8 mouse cellular contexts compared by ENCODE assay signal in genomic region chr7:80904921-80905515, GRCm38 (mm10). TPM values are rescaled to one million over a fixed set of nuclear protein-coding genes. Genes with fewer than 3 reads are reported as not detected.
DNase-seq lines count a peak whose midpoint lies in the region; ATAC-seq and TF ChIP-seq lines count a peak whose summit lies in the region.

Gene Nmb, minus strand, starts transcription at chr7:80905076.

- H3K4me2 ChIP-seq in forebrain, embryonic 15.5 days (replicated peaks), result peak within 1 kb of the TSS; percentile 82
- peak within 1 kb of the TSS; percentile 89 for H3K4me2 ChIP-seq in heart, embryonic 16.5 days (ENCODE audit: low read depth, low read length)
- peak within 1 kb of the TSS; percentile 67 for H3K4me2 ChIP-seq in neural tube, embryonic 15.5 days

- no peak for TF ChIP-seq POLR2A in cerebellum, adult 2 months (IDR thresholded peaks at IDR 0.05; ENCODE audit: borderline replicate concordance, insufficient read depth, low read length)
- no peak for TF ChIP-seq POLR2A in lung, adult 2 months (IDR thresholded peaks at IDR 0.05; ENCODE audit: borderline replicate concordance, extremely low read depth, low read depth, low read length)

- DNase-seq in ES-CJ7 (ENCODE audit: low read depth, low spot score), result peak; percentile 63
- DNase-seq in cerebellum, adult 2 months, result peak; percentile 61 to 66
- peak; percentile 84 for DNase-seq in kidney, postnatal 10 days
- DNase-seq in lung, adult 2 months, result peak; percentile 64
- DNase-seq in thymus, postnatal 10 days (ENCODE audit: low spot score in 2 of 2), result peak; percentile 29 to 51

- H3K9me3 ChIP-seq in forebrain, embryonic 15.5 days, result no peaks in the 10 kb centered on the region
- H3K9me3 ChIP-seq in heart, embryonic 16.5 days (replicated peaks; ENCODE audit: control insufficient read depth, low read length), result no peaks in the 10 kb centered on the region
- H3K9me3 ChIP-seq in neural tube, embryonic 15.5 days (replicated peaks), result no peaks in the 10 kb centered on the region

- 2% methylated on average over 19 of the region's 19 CpGs for WGBS in cerebellum, adult 2 months
- WGBS in forebrain, embryonic 15.5 days, result 2% methylated on average over 19 of the region's 19 CpGs
- WGBS in heart, embryonic 16.5 days, result 2% methylated on average over 19 of the region's 19 CpGs
- 3% methylated on average over 19 of the region's 19 CpGs for WGBS in lung, adult 2 months
- WGBS in neural tube, embryonic 15.5 days, result 4% methylated on average over 19 of the region's 19 CpGs

- no peaks in the 10 kb centered on the region for H3K27me3 ChIP-seq in cerebellum, adult 2 months (ENCODE audit: control insufficient read depth, insufficient read depth, low read length)
- H3K27me3 ChIP-seq in forebrain, embryonic 15.5 days, result no peaks in the 10 kb centered on the region
- H3K27me3 ChIP-seq in heart, embryonic 16.5 days (ENCODE audit: control insufficient read depth, insufficient read depth, low read length), result no peaks in the 10 kb centered on the region
- H3K27me3 ChIP-seq in neural tube, embryonic 15.5 days (replicated peaks), result no peaks in the 10 kb centered on the region

- H3K36me3 ChIP-seq in forebrain, embryonic 15.5 days, result peaks cover 27% of the 10 kb centered on the region
- 0 out of 2 replicates have a peak, but pooled peaks cover 3% of the 10 kb centered on the region for H3K36me3 ChIP-seq in heart, embryonic 16.5 days (ENCODE audit: control insufficient read depth, insufficient read depth)
- peaks cover 24% of the 10 kb centered on the region for H3K36me3 ChIP-seq in neural tube, embryonic 15.5 days

- no peak within 1 kb of the TSS for H3K27ac ChIP-seq in cerebellum, adult 2 months (ENCODE audit: insufficient read depth, low read length)
- peak within 1 kb of the TSS; percentile 69 for H3K27ac ChIP-seq in forebrain, embryonic 15.5 days (replicated peaks)
- no peak within 1 kb of the TSS for H3K27ac ChIP-seq in heart, embryonic 16.5 days (ENCODE audit: low read length)
- no peak within 1 kb of the TSS for H3K27ac ChIP-seq in neural tube, embryonic 15.5 days (replicated peaks)

- peak; percentile 65 for ATAC-seq in forebrain, embryonic 15.5 days (replicated peaks)
- ATAC-seq in heart, embryonic 16.5 days (replicated peaks; ENCODE audit: extremely low read depth, insufficient read depth, low FRiP score), result peak; percentile 38; the same call in 1 of the 2 replicates
- peak; percentile 60; the same call in 1 of the 2 replicates for ATAC-seq in neural tube, embryonic 15.5 days (ENCODE audit: low FRiP score)

- peak within 1 kb of the TSS; percentile 65 for H3K4me3 ChIP-seq in cerebellum, adult 2 months (replicated peaks; ENCODE audit: insufficient read depth, low read depth, low read length)
- H3K4me3 ChIP-seq in forebrain, embryonic 15.5 days, result peak within 1 kb of the TSS; percentile 38
- H3K4me3 ChIP-seq in heart, embryonic 16.5 days (ENCODE audit: low read length), result peak within 1 kb of the TSS; percentile 62
- peak within 1 kb of the TSS; percentile 66 for H3K4me3 ChIP-seq in lung, adult 2 months (replicated peaks; ENCODE audit: extremely low read depth, low read depth, low read length)
- H3K4me3 ChIP-seq in neural tube, embryonic 15.5 days (replicated peaks), result peak within 1 kb of the TSS; percentile 36

- H3K9ac ChIP-seq in forebrain, embryonic 15.5 days (replicated peaks), result peak within 1 kb of the TSS; percentile 53
- H3K9ac ChIP-seq in heart, embryonic 16.5 days (ENCODE audit: low read length), result peak within 1 kb of the TSS; percentile 75
- peak within 1 kb of the TSS; percentile 36 for H3K9ac ChIP-seq in neural tube, embryonic 15.5 days (replicated peaks)

- TF ChIP-seq CTCF in cerebellum, adult 2 months (IDR thresholded peaks at IDR 0.05; ENCODE audit: borderline replicate concordance, insufficient read depth, low read depth, low read length), result no peak
- TF ChIP-seq CTCF in lung, adult 2 months (IDR thresholded peaks at IDR 0.05; ENCODE audit: insufficient read depth, low read length), result no peak

- H3K4me1 ChIP-seq in cerebellum, adult 2 months (ENCODE audit: control insufficient read depth, insufficient read depth, low read length), result peaks cover 3% of the 10 kb centered on the region; the same call in 1 of the 2 replicates
- peaks cover 28% of the 10 kb centered on the region for H3K4me1 ChIP-seq in forebrain, embryonic 15.5 days
- peaks cover 17% of the 10 kb centered on the region for H3K4me1 ChIP-seq in heart, embryonic 16.5 days (ENCODE audit: control insufficient read depth, insufficient read depth, low read length)
- peaks cover 6% of the 10 kb centered on the region for H3K4me1 ChIP-seq in lung, adult 2 months (ENCODE audit: control insufficient read depth, insufficient read depth, low read length)
- H3K4me1 ChIP-seq in neural tube, embryonic 15.5 days, result peaks cover 26% of the 10 kb centered on the region

RNA-seq across cellular contexts. Expression of gene Nmb, which starts in this region (rescaled TPM):
- polyA plus RNA-seq in cerebellum, adult 2 months (2012; rRNA removed), result 9.8 and 10.9 TPM in 2 replicates
- 7.1 TPM in 2 replicates for polyA plus RNA-seq in forebrain, embryonic 15.5 days (2015; fragmentation: Nextera tagmentation; extraction: Ambion mirVana)
- 4.9 and 5.8 TPM in 2 replicates for polyA plus RNA-seq in heart, embryonic 16.5 days (2015; fragmentation: Nextera tagmentation; extraction: Ambion mirVana)
- 2.6 and 4.1 TPM in 2 replicates for polyA plus RNA-seq in lung, adult 2 months (2012; rRNA removed)
- 6.4 and 7.2 TPM in 2 replicates for polyA plus RNA-seq in neural tube, embryonic 15.5 days (2015; fragmentation: Nextera tagmentation; extraction: Ambion mirVana)
